Mouse (Mus musculus) erythroblast, embryonic 14.5 days (primary cell): ENCODE results near the gene Bglap2.

ENCODE experiments used
- GATA1 ChIP-seq: IDR thresholded peaks from 2 replicates; pipeline ENCODE4 v1.6.1; 2012; ENCODE audit warnings: low read length, inconsistent platforms, mixed read lengths
- TAL1 ChIP-seq: IDR thresholded peaks from 3 replicates; pipeline ENCODE4 v1.6.1; 2012; ENCODE audit warnings: low read length, inconsistent platforms, mixed read lengths

DNA sequence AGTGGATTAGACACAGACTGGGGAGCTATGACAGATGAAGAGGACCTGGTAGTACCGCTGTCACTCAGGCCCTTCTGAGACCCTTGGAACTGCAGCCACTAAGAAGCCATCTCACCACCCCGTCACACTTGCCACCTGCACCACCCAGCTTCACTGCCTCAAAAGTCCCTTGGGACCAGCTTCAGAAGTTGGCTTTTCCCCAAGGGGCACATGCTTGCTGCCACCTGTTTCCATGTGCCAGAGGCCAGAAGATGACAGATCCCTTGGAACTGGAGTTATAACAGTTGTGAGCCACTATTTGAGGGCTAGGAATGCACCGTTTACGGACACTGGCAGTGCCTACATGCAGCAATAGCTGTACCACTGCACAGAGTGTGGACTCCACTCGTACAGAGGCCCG lies 16.8 kb upstream of the Bglap2 start:
- no peak for TF ChIP-seq GATA1
- TF ChIP-seq TAL1: no peak
